25 mouse cellular contexts compared by ENCODE assay signal in genomic region chr11:65158658-65158990, GRCm38 (mm10). TPM values are rescaled to one million over a fixed set of nuclear protein-coding genes. Genes with fewer than 3 reads are reported as not detected.
DNase-seq lines count a peak whose midpoint lies in the region; ATAC-seq and TF ChIP-seq lines count a peak whose summit lies in the region.
"Had no signal": no experiment of that assay in that cellular context is flagged by ENCODE, and none has a peak within 500 bp of the region (broad histone marks: within the 10 kb centered on the region; RNA-seq: fewer than 3 reads in every experiment).

No protein-coding gene starts in this region.

- TF ChIP-seq CTCF in testis, adult 2 months (IDR thresholded peaks at IDR 0.05; ENCODE audit: control insufficient read depth, insufficient read depth, insufficient replicate concordance, low read depth, low read length) = no peak
- TF ChIP-seq CTCF in E14TG2a.4 (conservative IDR thresholded peaks at IDR 0.05; ENCODE audit: low read length) = no peak

- DNase-seq in testis, postnatal 10 days (ENCODE audit: low spot score) = no peak
- DNase-seq in ZHBTc4 (ENCODE audit: low read depth, low spot score) = peak; percentile 28
- no peak for DNase-seq in embryo, embryonic 10 days (ENCODE audit: low spot score)
- no peak for DNase-seq in adrenal gland, adult 2 months
- DNase-seq: adrenal gland, adult 8-10 months; adrenal gland, postnatal 14 days; adrenal gland, postnatal 36 days; cerebellum, adult 11 months; cerebellum, adult 18-20 months; cerebellum, adult 8-10 months; cerebellum, adult 9-11 months had no signal

- H3K4me3 ChIP-seq in testis, adult 2 months (ENCODE audit: control insufficient read depth, low read depth, low read length) = peak overlapping the region; percentile 94
- H3K4me3 ChIP-seq in E14TG2a.4 (replicated peaks; ENCODE audit: low read length) = peak overlapping the region; percentile 73
- H3K4me3 ChIP-seq: embryonic facial prominence, embryonic 10.5 days; embryonic facial prominence, embryonic 12.5 days had no signal

- ATAC-seq in cerebellum, adult (ENCODE audit: insufficient number of reproducible peaks, low FRiP score, low TSS enrichment) = no peak
- ATAC-seq: CD4-positive, CD25-positive, alpha-beta regulatory T cell, adult 4 months; forebrain, embryonic 14.5 days; forebrain, embryonic 16.5 days; Patski had no signal

- TF ChIP-seq POLR2A in testis, adult 2 months (IDR thresholded peaks at IDR 0.05; ENCODE audit: control insufficient read depth, low read depth, low read length) = no peak

- peaks cover 23% of the 10 kb centered on the region for H3K4me1 ChIP-seq in testis, adult 2 months (ENCODE audit: control insufficient read depth, insufficient read depth, low read length)
- H3K4me1 ChIP-seq in E14TG2a.4 (replicated peaks; ENCODE audit: low read depth, low read length) = peaks cover 30% of the 10 kb centered on the region

- no peaks in the 10 kb centered on the region for H3K9me3 ChIP-seq in E14TG2a.4 (ENCODE audit: low read length)
- H3K9me3 ChIP-seq: embryonic facial prominence, embryonic 10.5 days; embryonic facial prominence, embryonic 12.5 days had no signal

- H3K27me3 ChIP-seq in testis, adult 2 months (ENCODE audit: control insufficient read depth, insufficient read depth, low read length) = no peaks in the 10 kb centered on the region; the same call in 1 of the 2 replicates
- H3K27me3 ChIP-seq in E14TG2a.4 (ENCODE audit: insufficient read depth, low read length) = no peaks in the 10 kb centered on the region; the same call in 1 of the 2 replicates
- H3K27me3 ChIP-seq: CH12.LX had no signal

- H3K27ac ChIP-seq in testis, adult 2 months (ENCODE audit: control insufficient read depth, insufficient read depth, low read depth, low read length) = peak overlapping the region; percentile 25; the same call in 1 of the 2 replicates
- H3K27ac ChIP-seq: embryonic facial prominence, embryonic 10.5 days; embryonic facial prominence, embryonic 12.5 days had no signal

- no peaks in the 10 kb centered on the region for H3K36me3 ChIP-seq in testis, adult 2 months (ENCODE audit: control insufficient read depth, insufficient read depth, low read length)
- no peaks in the 10 kb centered on the region for H3K36me3 ChIP-seq in E14TG2a.4 (ENCODE audit: insufficient read depth, low read length)
- H3K36me3 ChIP-seq: embryonic facial prominence, embryonic 10.5 days; embryonic facial prominence, embryonic 12.5 days; G1E had no signal

RNA-seq across cellular contexts. Expression of gene 1700086D15Rik, which starts 1.1 kb away (rescaled TPM):
- 3.8 and 6.4 TPM in 2 replicates for polyA plus RNA-seq in testis, adult 2 months (2012; rRNA removed)
- total RNA-seq in adrenal gland, adult 2 months (2021) = not detected
- not detected in 2 replicates for polyA plus RNA-seq in adrenal gland, adult 2 months (2012; rRNA removed)
- total RNA-seq: CH12.LX; common myeloid progenitor, adult 5-6 weeks had no signal
- polyA plus RNA-seq: CD4-positive, CD25-positive, alpha-beta regulatory T cell, adult 4 months; embryonic facial prominence, embryonic 10.5 days; embryonic facial prominence, embryonic 12.5 days; embryonic facial prominence, embryonic 14.5 days; forebrain, embryonic 11.5 days; forebrain, embryonic 14.5 days; forebrain, embryonic 16.5 days; G1E; Patski had no signal

RNA-seq across cellular contexts. Expression of gene Arhgap44, which starts 4.1 kb away (rescaled TPM):
- 8.6 and 9.8 TPM in 2 replicates for polyA plus RNA-seq in testis, adult 2 months (2012; rRNA removed)
- 10 to 100 TPM in 1 of 2 experiments, 1 to 10 TPM in 1; 6.8 to 15.5 TPM for total RNA-seq in adrenal gland, adult 2 months (2021)
- polyA plus RNA-seq in adrenal gland, adult 2 months (2012; rRNA removed) = 4.8 and 5.0 TPM in 2 replicates
- total RNA-seq: CH12.LX; common myeloid progenitor, adult 5-6 weeks had no signal
- polyA plus RNA-seq: G1E had no signal
